Mouse (Mus musculus): Measurements from ENCODE around the gene Ube2k. TPM values are rescaled to one million over a fixed set of nuclear protein-coding genes. Genes with fewer than 3 reads are reported as not detected.

Gene Ube2k
- polyA plus RNA-seq, 2 experiments from 2014 or later = 97.1 to 108 TPM

Other genes starting within 250 kb of the Ube2k start
- 10 to 100 TPM; 76.5 to 78.8 TPM for gene Rfc1, start 201.6 kb upstream of the Ube2k start, polyA plus RNA-seq (2017; shearing (Covaris generic))
- gene Klb, start 188.9 kb upstream of the Ube2k start, polyA plus RNA-seq (2017; shearing (Covaris generic)) = not detected
- 1,000 to 10,000 TPM; 2,375 to 2,759 TPM for gene Rpl9, start 145.8 kb upstream of the Ube2k start, polyA plus RNA-seq (2017; shearing (Covaris generic))
- 10 to 100 TPM; 31.6 to 44.7 TPM for gene Lias, start 145.7 kb upstream of the Ube2k start, polyA plus RNA-seq (2017; shearing (Covaris generic))
- 10 to 100 TPM; 11.3 to 12.2 TPM for gene Ugdh, start 101.3 kb upstream of the Ube2k start, polyA plus RNA-seq (2017; shearing (Covaris generic))
- not detected for gene Gm43552, start 44.4 kb upstream of the Ube2k start, polyA plus RNA-seq (2017; shearing (Covaris generic))
- 100 to 1,000 TPM; 155 to 157 TPM for gene Smim14, start within 50 bp of the Ube2k start, polyA plus RNA-seq (2017; shearing (Covaris generic))
- 100 to 1,000 TPM in 1 of 2 experiments, 10 to 100 TPM in 1; 85.0 to 102 TPM for gene Pds5a, start 161.0 kb downstream of the Ube2k start, polyA plus RNA-seq (2017; shearing (Covaris generic))
- 10 to 100 TPM; 11.7 to 13.3 TPM for gene N4bp2, start 226.3 kb downstream of the Ube2k start, polyA plus RNA-seq (2017; shearing (Covaris generic))